Mouse (Mus musculus) hindbrain, postnatal 0 days (tissue): ENCODE measurements around the gene Hist1h4f. TPM values are rescaled to one million over a fixed set of nuclear protein-coding genes. Genes with fewer than 3 reads are reported as not detected.
A peak's percentile ranks its signal among the peaks of the same experiment; 100 is the strongest.

Experiments
- ATAC-seq: fragments of 200-750 bp; cut with Nextera tagmentation; 2 replicates; pipeline ENCODE4 v1.8.0; 2017; ENCODE audit warnings: mild to moderate bottlenecking, moderate TSS enrichment, moderate library complexity
- DNase-seq: peaks from one replicate; pipeline ENCODE4 v3.0.0-alpha.2; 2015; ENCODE audit warnings: low spot score
- H3K27ac ChIP-seq: fragments of 300-500 bp; sonication (generic); 2 replicates; pipeline ENCODE4 v1.5.1; 2014; ENCODE audit warnings: mild to moderate bottlenecking
- H3K27me3 ChIP-seq: fragments of 300-500 bp; sonication (generic); 2 replicates; pipeline ENCODE4 v1.6.1; 2014; ENCODE audit warnings: low read length, mixed read lengths; ENCODE audit not compliant: insufficient read depth
- H3K36me3 ChIP-seq: fragments of 300-500 bp; sonication (generic); 2 replicates; pipeline ENCODE4 v1.6.1; 2014; ENCODE audit warnings: low read length, mixed read lengths; ENCODE audit not compliant: insufficient read depth
- H3K4me1 ChIP-seq: fragments of 300-500 bp; sonication (generic); 2 replicates; pipeline ENCODE4 v1.6.1; 2014; ENCODE audit warnings: antibody characterized with exemption, low read length, mixed read lengths; ENCODE audit not compliant: insufficient read depth
- H3K4me2 ChIP-seq: fragments of 300-500 bp; sonication (generic); 2 replicates; pipeline ENCODE4 v1.6.1; 2014; ENCODE audit warnings: low read depth, mild to moderate bottlenecking, low read length, moderate library complexity, mixed read lengths
- H3K4me3 ChIP-seq: fragments of 300-500 bp; sonication (generic); 2 replicates; pipeline ENCODE4 v1.5.1; 2014; ENCODE audit warnings: low read length
- H3K9ac ChIP-seq: fragments of 300-500 bp; sonication (generic); replicated peaks from 2 replicates; pipeline ENCODE4 v1.6.1; 2014; ENCODE audit warnings: mild to moderate bottlenecking, low read length, moderate library complexity, mixed read lengths
- H3K9me3 ChIP-seq: fragments of 300-500 bp; sonication (generic); 2 replicates; pipeline ENCODE4 v1.6.1; 2016; ENCODE audit warnings: low read length, mixed read lengths
- CTCF ChIP-seq: IDR thresholded peaks from 2 replicates; pipeline ENCODE4 v1.5.1; 2016; ENCODE audit warnings: antibody characterized with exemption, control low read depth, low read depth
- WGBS: fragments of 180-500 bp; shearing (Covaris S2); extraction: QIAGEN DNeasy Blood & Tissue Kit; methylation state at CpG from one replicate; pipeline ENCODE4 v1.1.7; 2014; 5-methylcytosine and 5-hydroxymethylcytosine counted together
- microRNA-seq, 2 experiments: library from miRNA; unstranded; fragments of <30 nt; microRNA quantifications; one replicate each; pipeline ENCODE4; 2016
- polyA plus RNA-seq: library from polyadenylated mRNA; unstranded; fragments of >200 nt; fragmentation: Nextera tagmentation; extraction: Ambion mirVana; gene quantifications from 2 replicates; pipeline ENCODE4 v1.2.1, GENCODE M21; 2015
- total RNA-seq: library from RNA; depleted of rRNA; stranded (reverse); fragments of >200 nt; gene quantifications from 2 replicates; pipeline ENCODE4 v1.2.3, GENCODE M21; 2014; rRNA removed

Gene Hist1h4f
- total and polyA plus RNA-seq, 2 experiments from 2014 or later = 2,344 TPM; not detected in 1

DNA sequence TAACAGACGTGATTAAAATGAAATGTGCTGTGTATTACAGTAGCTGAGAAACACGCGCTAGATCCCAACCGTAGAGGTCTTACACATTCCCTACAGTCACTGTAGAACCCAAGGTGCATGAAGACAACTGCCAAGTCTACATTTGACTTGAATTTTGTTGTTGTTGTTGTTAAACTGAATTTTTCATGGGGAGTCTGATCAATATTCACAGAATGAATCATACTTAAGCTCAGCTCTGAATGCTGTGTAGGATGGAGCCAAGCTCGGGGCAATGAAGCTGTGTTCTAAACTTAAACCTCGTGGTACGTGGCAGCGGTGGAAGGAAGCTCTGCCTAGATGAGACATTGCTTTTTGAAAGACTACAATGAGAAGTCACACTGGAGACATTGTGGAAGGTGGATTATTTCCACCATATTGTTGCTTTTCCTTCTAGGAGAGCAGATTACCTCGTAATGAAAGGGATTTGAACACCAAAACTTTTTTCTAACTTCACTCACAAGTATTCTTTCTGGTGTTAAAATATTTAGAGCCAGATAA lies 49.3 kb downstream of the Hist1h4f start:
- WGBS = 40% methylated on average over 9 of the region's 9 CpGs
- DNase-seq (no peak), ATAC-seq (no peak)
- Histone ChIP-seq H3K9me3 (no peaks in the 10 kb centered on the region), H3K4me2 (no peak overlapping the region), H3K4me1 (peaks cover 2% of the 10 kb centered on the region; the same call in 1 of the 2 replicates), H3K9ac (no peak overlapping the region), H3K27ac (no peak overlapping the region), H3K27me3 (no peaks in the 10 kb centered on the region), H3K4me3 (no peak overlapping the region), H3K36me3 (no peaks in the 10 kb centered on the region)
- TF ChIP-seq CTCF = no peak

DNA sequence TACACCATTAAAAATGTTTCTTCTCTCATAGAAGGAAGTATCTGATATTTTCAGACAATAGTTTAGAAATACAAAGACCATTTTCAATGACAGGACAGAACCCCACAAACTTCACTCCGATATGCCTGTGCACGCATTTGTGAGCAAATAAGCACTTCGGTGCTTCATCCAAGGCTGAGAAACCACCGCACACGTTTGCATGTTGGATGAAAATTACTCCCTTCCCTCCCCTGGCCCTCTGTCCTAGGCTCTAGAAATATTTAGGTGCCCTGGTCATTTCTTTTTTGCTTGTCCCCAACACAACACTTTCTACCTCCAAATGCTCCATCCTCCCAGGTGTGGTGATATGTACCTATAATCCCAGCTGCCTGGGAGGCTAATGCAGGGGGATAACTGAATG lies 49.9 kb downstream of the Hist1h4f start:
- Histone ChIP-seq H3K27me3 (no peaks in the 10 kb centered on the region), H3K27ac (no peak overlapping the region), H3K4me3 (no peak overlapping the region), H3K36me3 (no peaks in the 10 kb centered on the region), H3K4me1 (peaks cover 2% of the 10 kb centered on the region; the same call in 1 of the 2 replicates), H3K4me2 (peak overlapping the region; percentile 16; the same call in 1 of the 2 replicates), H3K9ac (no peak overlapping the region), H3K9me3 (no peaks in the 10 kb centered on the region)
- no peak for DNase-seq
- no peak for ATAC-seq
- WGBS = 26% methylated on average over 5 of the region's 5 CpGs
- TF ChIP-seq CTCF = no peak

Small RNAs within 50 kb of the gene (microRNA-seq; reads per million reads assigned to microRNA genes)
- gene Gm44297 (0 reads per million in 2 experiments), gene Gm44359 (0 reads per million in 2 experiments), gene Gm44394 (0 reads per million in 2 experiments), gene n-TStga1 (0 reads per million in 2 experiments)

Other genes with a start within 250 kb of the Hist1h4f start
Only the 30 nearest of the 34 such genes appear.
- gene Zfp322a, start 182.4 kb downstream of the Hist1h4f start, total RNA-seq = 11.9 and 15.7 TPM in 2 replicates
- gene Zfp322a, start 182.4 kb downstream of the Hist1h4f start, polyA plus RNA-seq = 29.3 and 30.0 TPM in 2 replicates
- 5.0 and 5.5 TPM in 2 replicates for gene Abt1, start 127.8 kb downstream of the Hist1h4f start, total RNA-seq
- 7.2 and 7.6 TPM in 2 replicates for gene Abt1, start 127.8 kb downstream of the Hist1h4f start, polyA plus RNA-seq
- gene Btn1a1, start 85.7 kb downstream of the Hist1h4f start, total RNA-seq = 0.40 and 0.89 TPM in 2 replicates
- gene Btn1a1, start 85.7 kb downstream of the Hist1h4f start, polyA plus RNA-seq = 0.15 and 0.24 TPM in 2 replicates
- not detected in 2 replicates for gene Btn2a2, start 62.8 kb downstream of the Hist1h4f start, total RNA-seq
- 0.11 TPM in 1 of 2 replicates, not detected in the other for gene Btn2a2, start 62.8 kb downstream of the Hist1h4f start, polyA plus RNA-seq
- 2,417 and 3,828 TPM in 2 replicates for gene Hist1h4h, start 20.6 kb downstream of the Hist1h4f start, total RNA-seq
- gene Hist1h4h, start 20.6 kb downstream of the Hist1h4f start, polyA plus RNA-seq = 4.2 and 5.5 TPM in 2 replicates
- gene Hist1h2af, start 17.7 kb downstream of the Hist1h4f start, total RNA-seq = 415 and 567 TPM in 2 replicates
- 3.3 and 7.9 TPM in 2 replicates for gene Hist1h2af, start 17.7 kb downstream of the Hist1h4f start, polyA plus RNA-seq
- 544 and 673 TPM in 2 replicates for gene Hist1h3g, start 16.2 kb downstream of the Hist1h4f start, total RNA-seq
- gene Hist1h3g, start 16.2 kb downstream of the Hist1h4f start, polyA plus RNA-seq = 1.4 and 2.2 TPM in 2 replicates
- 65.9 and 103 TPM in 2 replicates for gene Hist1h2bh, start 8.3 kb downstream of the Hist1h4f start, total RNA-seq
- gene Hist1h2bh, start 8.3 kb downstream of the Hist1h4f start, polyA plus RNA-seq = 0.13 and 0.35 TPM in 2 replicates
- 466 and 603 TPM in 2 replicates for gene Hist1h3f, start 7.6 kb downstream of the Hist1h4f start, total RNA-seq
- gene Hist1h3f, start 7.6 kb downstream of the Hist1h4f start, polyA plus RNA-seq = 0.16 and 0.54 TPM in 2 replicates
- 49.4 and 53.4 TPM in 2 replicates for gene Hist1h1d, start 1.6 kb upstream of the Hist1h4f start, total RNA-seq
- gene Hist1h1d, start 1.6 kb upstream of the Hist1h4f start, polyA plus RNA-seq = 0.18 and 0.25 TPM in 2 replicates
- gene Hist1h3e, start 10.7 kb upstream of the Hist1h4f start, total RNA-seq = 528 and 734 TPM in 2 replicates
- 1.3 and 2.8 TPM in 2 replicates for gene Hist1h3e, start 10.7 kb upstream of the Hist1h4f start, polyA plus RNA-seq
- gene Hist1h2ae, start 19.6 kb upstream of the Hist1h4f start, total RNA-seq = 221 and 249 TPM in 2 replicates
- gene Hist1h2ae, start 19.6 kb upstream of the Hist1h4f start, polyA plus RNA-seq = 12.2 and 13.8 TPM in 2 replicates
- gene Hist1h2bg, start 19.7 kb upstream of the Hist1h4f start, total RNA-seq = 1,151 and 1,635 TPM in 2 replicates
- gene Hist1h2bg, start 19.7 kb upstream of the Hist1h4f start, polyA plus RNA-seq = 2.6 and 5.2 TPM in 2 replicates
- 695 and 1,354 TPM in 2 replicates for gene Hist1h2bf, start 22.5 kb upstream of the Hist1h4f start, total RNA-seq
- gene Hist1h2bf, start 22.5 kb upstream of the Hist1h4f start, polyA plus RNA-seq = 1.3 and 2.4 TPM in 2 replicates
- gene Hist1h2ad, start 22.7 kb upstream of the Hist1h4f start, total RNA-seq = 636 and 885 TPM in 2 replicates
- gene Hist1h2ad, start 22.7 kb upstream of the Hist1h4f start, polyA plus RNA-seq = 0.69 TPM in 1 of 2 replicates, not detected in the other
- 173 and 207 TPM in 2 replicates for gene Hist1h3d, start 24.1 kb upstream of the Hist1h4f start, total RNA-seq
- gene Hist1h3d, start 24.1 kb upstream of the Hist1h4f start, polyA plus RNA-seq = 0.96 and 1.4 TPM in 2 replicates
- 1,614 and 2,187 TPM in 2 replicates for gene Hist1h4d, start 29.9 kb upstream of the Hist1h4f start, total RNA-seq
- gene Hist1h4d, start 29.9 kb upstream of the Hist1h4f start, polyA plus RNA-seq = 36.9 and 39.6 TPM in 2 replicates
- 262 and 304 TPM in 2 replicates for gene Hist1h2be, start 69.5 kb upstream of the Hist1h4f start, total RNA-seq
- 0.30 and 0.41 TPM in 2 replicates for gene Hist1h2be, start 69.5 kb upstream of the Hist1h4f start, polyA plus RNA-seq
- gene Hist1h1e, start 70.9 kb upstream of the Hist1h4f start, total RNA-seq = 281 and 348 TPM in 2 replicates
- gene Hist1h1e, start 70.9 kb upstream of the Hist1h4f start, polyA plus RNA-seq = 20.1 and 21.9 TPM in 2 replicates
- gene Hist1h2ac, start 132.3 kb upstream of the Hist1h4f start, total RNA-seq = 63.3 and 98.5 TPM in 2 replicates
- gene Hist1h2ac, start 132.3 kb upstream of the Hist1h4f start, polyA plus RNA-seq = 0.30 and 0.38 TPM in 2 replicates
- gene Hist1h2bc, start 132.6 kb upstream of the Hist1h4f start, total RNA-seq = 189 and 295 TPM in 2 replicates
- gene Hist1h2bc, start 132.6 kb upstream of the Hist1h4f start, polyA plus RNA-seq = 36.1 and 46.1 TPM in 2 replicates
- 1.1 and 1.6 TPM in 2 replicates for gene Hist1h1t, start 144.2 kb upstream of the Hist1h4f start, total RNA-seq
- gene Hist1h1t, start 144.2 kb upstream of the Hist1h4f start, polyA plus RNA-seq = not detected in 2 replicates
- gene Hist1h4c, start 146.8 kb upstream of the Hist1h4f start, total RNA-seq = 1,149 and 1,400 TPM in 2 replicates
- gene Hist1h4c, start 146.8 kb upstream of the Hist1h4f start, polyA plus RNA-seq = 4.0 and 4.6 TPM in 2 replicates
- gene Hfe, start 159.2 kb upstream of the Hist1h4f start, total RNA-seq = 3.2 and 11.1 TPM in 2 replicates
- gene Hfe, start 159.2 kb upstream of the Hist1h4f start, polyA plus RNA-seq = 7.9 and 8.6 TPM in 2 replicates
- 508 and 626 TPM in 2 replicates for gene Hist1h1c, start 187.2 kb upstream of the Hist1h4f start, total RNA-seq
- 31.4 and 35.4 TPM in 2 replicates for gene Hist1h1c, start 187.2 kb upstream of the Hist1h4f start, polyA plus RNA-seq
- 1,362 and 1,480 TPM in 2 replicates for gene Hist1h3c, start 194.0 kb upstream of the Hist1h4f start, total RNA-seq
- 1.6 and 2.1 TPM in 2 replicates for gene Hist1h3c, start 194.0 kb upstream of the Hist1h4f start, polyA plus RNA-seq
- 1,454 and 1,759 TPM in 2 replicates for gene Hist1h2bb, start 195.1 kb upstream of the Hist1h4f start, total RNA-seq
- 0.49 and 0.55 TPM in 2 replicates for gene Hist1h2bb, start 195.1 kb upstream of the Hist1h4f start, polyA plus RNA-seq
- gene Hist1h2ab, start 199.5 kb upstream of the Hist1h4f start, total RNA-seq = 349 and 438 TPM in 2 replicates
- 7.4 and 10.4 TPM in 2 replicates for gene Hist1h2ab, start 199.5 kb upstream of the Hist1h4f start, polyA plus RNA-seq
- 956 and 1,079 TPM in 2 replicates for gene Hist1h3b, start 200.6 kb upstream of the Hist1h4f start, total RNA-seq
- 2.6 and 3.2 TPM in 2 replicates for gene Hist1h3b, start 200.6 kb upstream of the Hist1h4f start, polyA plus RNA-seq
- 334 and 514 TPM in 2 replicates for gene Hist1h4b, start 205.4 kb upstream of the Hist1h4f start, total RNA-seq
- 1.3 and 2.8 TPM in 2 replicates for gene Hist1h4b, start 205.4 kb upstream of the Hist1h4f start, polyA plus RNA-seq